Mouse (Mus musculus) left cerebral cortex, postnatal 25 days (tissue): ENCODE data around the gene Rps6ka1. TPM values are rescaled to one million over a fixed set of nuclear protein-coding genes. Genes with fewer than 3 reads are reported as not detected.
"Not testable (repeated sequence)": the region's sequence is repeated elsewhere in the genome, so short reads cannot be mapped to it uniquely, and the experiment has no call there.

Experiments used
- DNase-seq, 2 experiments: peaks; one replicate each; pipeline ENCODE4 v3.0.0; 2022; ENCODE audit warnings: low spot score in 2 of 2, mixed read lengths in 1 of 2
- intact Hi-C: fragments of 180-260 bp; cut with DNase I; formaldehyde crosslinking; loops from one replicate; pipeline ENCODE4 v1.15.1; 2025
- total RNA-seq, 2 experiments: library from RNA; stranded (reverse); gene quantifications; 2 replicates each; pipeline ENCODE4 v1.2.3; 2021

The Rps6ka1 gene
- 10 to 100 TPM; 13.1 to 14.1 TPM for total RNA-seq

DNA sequence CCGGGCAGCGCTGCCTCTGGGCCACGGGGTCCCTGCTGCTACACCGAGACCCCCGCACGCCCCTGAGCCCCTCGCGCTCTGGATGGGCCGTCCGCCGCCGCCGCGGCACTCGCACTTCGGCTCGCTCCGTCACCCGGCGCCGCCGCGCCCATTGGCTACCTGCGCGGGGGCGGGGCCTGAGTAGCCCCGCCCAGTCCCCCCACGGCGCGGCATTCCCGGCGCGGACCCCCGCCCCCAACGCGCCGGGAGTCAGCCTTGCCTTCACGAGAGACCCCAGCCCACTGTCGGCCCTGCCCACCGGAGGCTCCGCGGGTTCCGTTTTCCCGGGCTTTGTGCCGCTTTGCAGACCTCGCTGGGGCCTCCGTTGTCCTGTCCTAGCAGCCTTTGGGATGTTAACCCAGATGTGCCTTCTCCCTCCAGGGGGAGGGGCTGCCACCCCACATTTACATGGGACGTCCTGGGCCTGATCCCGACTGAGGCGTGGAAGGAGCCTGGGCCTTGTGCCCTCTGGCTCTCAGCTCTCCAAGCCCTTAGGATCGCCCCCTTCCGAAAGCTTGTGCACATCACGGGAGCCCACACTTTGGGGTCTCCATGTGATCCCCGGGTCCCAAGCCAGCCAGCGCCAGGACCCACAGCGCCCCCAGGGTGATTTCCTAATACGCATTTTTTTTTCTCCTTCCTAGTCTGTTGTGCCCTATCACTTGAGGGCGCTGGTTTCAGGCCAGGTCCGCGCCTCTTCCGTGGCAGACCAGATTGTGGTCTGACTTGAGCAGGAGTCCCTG is at the start of gene Rps6ka1:
Rps6ka1 (minus strand) TSS at position 126 of the 782 bp plus-strand sequence.
- intact Hi-C loops: no loop called here
- DNase-seq: peak; percentile 62 to 74

DNA sequence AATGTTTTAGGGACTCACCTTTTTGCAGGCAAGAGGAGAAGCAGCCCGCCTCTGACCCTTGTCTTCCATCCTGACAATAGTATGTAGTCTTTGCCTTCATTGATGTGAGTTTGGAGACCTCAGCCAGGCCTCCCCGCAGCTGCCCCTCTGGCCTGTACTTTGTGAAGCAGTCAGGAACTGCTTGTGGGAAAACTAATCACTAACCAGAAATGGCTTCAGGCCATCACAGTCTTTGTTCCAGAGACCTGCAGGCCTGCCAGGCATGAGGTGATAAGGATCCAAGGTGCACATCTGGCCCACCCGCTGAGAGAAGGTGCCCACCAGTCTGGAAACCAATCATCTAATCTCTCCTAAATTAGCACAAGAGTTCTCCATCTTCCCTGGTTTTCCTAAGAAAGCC is 44.2 kb upstream of the Rps6ka1 start:
- intact Hi-C loops: no loop called here
- DNase-seq: no peak

DNA sequence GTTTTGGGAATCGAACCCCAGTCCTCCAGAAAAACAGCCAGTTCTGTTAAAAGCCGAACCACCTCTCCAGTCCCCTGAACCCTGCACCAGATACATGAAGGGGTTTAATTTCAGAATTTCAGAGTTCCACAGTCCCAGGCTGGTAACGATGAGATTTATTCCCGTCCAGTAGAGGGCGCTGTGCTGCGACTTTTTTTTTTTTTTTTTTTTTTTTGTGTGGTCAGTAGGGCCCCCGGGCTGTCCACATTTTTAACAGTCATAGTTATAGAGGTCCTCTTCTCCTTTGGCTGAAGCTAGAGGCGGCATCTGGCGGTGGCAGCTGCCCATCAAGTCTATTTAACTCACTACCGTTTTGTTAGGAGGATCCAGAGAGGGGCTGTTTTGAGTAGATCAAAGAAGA is 43.8 kb upstream of the Rps6ka1 start:
- intact Hi-C loops: no loop called here
- DNase-seq: no peak

DNA sequence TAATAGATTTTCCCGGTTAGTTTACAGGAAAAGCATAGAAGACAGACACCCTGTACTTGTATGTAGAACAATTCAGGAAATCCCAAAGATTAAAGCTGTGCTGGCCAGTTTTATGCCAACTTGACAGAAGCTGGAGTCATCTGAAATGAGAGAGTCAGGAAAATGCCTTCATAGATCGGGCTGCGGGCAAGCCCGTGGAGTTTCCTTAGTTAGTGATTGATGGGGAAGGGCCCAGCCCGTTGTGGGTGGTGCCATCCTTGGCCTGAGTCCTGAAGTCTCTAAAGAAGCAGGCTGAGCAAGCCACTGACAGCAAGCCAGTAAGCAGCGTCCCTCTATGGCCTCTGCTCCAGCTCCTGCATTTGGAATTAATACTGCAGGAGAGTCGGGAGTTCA is 41.7 kb upstream of the Rps6ka1 start:
- intact Hi-C loops: loop anchor here (10.0 kb wide), 1 partner anchor 286 kb away; no protein-coding TSS in a partner anchor
- no peak for DNase-seq

DNA sequence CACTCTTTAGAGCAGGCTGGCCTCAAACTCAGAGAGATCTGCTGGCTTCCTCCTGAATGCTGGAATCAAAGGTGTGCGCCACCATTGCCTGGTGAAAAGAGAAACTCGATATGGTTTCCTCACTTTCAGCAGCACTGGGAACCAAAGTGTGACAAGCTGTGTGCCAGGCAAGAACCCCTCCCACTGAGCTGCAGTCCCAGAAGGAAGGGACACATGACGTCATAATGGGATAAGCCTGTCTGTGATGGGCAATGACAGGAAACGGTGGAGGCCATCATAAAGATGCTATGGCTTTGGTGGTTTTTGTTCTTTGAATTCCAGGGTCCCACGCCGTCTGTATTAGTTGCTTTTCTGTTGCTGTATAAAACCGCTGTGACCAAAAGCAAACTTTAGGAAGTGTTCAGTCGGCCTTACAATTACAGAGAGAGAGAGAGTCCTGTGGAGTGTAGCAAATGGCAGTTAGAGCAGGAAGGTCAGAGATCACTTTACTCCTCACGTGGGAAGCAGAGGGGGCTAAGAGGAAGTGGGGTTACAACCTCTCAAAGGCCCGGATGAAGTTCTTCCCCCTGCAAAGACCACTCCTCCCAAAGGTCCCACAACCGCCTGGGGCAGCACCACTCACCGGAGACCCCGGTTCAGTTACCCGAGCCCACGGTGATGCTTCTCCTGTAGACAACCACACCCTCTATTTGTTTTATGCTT is 41.1 kb upstream of the Rps6ka1 start:
- no peak for DNase-seq
- intact Hi-C loops: loop anchor here (10.0 kb wide), 1 partner anchor 286 kb away; no protein-coding TSS in a partner anchor

DNA sequence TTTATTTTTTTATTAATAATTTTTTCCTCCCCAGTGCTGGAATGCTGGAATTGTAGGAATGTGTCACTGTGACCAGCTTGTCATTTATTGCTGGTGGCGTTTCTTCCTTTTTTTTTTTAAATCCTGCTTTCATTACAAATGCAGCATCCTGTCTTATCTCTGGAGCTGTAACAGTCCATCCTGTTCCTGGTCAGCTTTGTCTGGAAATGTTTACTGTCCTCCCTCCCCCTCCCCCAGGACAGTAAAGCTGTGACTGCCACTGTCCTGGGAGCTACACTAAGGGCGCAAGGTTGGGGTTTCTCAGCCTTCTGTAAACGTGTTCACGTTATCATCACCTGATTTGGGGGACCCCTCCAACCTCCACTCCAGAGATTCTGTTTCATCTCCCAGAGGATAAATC is 37.6 kb upstream of the Rps6ka1 start:
- intact Hi-C loops: loop anchor here (10.0 kb wide), 1 partner anchor 290 kb away; no protein-coding TSS in a partner anchor
- no peak for DNase-seq

DNA sequence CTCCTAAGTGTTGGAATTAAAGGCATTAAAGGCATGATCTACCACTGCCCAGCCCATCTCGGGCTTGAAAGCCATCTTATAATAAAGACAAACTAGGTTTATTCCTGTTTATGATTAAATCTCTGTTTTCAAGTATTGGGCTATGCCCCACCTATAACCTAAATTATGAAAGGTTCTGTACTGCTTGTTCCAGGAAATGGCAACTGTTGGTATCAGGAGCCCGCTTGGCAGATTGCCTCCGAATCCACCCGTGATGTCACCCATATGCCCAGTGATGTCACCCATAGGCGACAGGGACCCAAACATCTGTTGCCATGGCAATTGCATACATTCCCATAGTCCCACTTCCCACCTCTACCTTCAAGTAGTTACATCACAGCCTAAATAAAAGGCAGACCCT is 36.1 kb upstream of the Rps6ka1 start:
- intact Hi-C loops: loop anchor here (10.0 kb wide), 1 partner anchor 291 kb away; no protein-coding TSS in a partner anchor
- DNase-seq: no peak

DNA sequence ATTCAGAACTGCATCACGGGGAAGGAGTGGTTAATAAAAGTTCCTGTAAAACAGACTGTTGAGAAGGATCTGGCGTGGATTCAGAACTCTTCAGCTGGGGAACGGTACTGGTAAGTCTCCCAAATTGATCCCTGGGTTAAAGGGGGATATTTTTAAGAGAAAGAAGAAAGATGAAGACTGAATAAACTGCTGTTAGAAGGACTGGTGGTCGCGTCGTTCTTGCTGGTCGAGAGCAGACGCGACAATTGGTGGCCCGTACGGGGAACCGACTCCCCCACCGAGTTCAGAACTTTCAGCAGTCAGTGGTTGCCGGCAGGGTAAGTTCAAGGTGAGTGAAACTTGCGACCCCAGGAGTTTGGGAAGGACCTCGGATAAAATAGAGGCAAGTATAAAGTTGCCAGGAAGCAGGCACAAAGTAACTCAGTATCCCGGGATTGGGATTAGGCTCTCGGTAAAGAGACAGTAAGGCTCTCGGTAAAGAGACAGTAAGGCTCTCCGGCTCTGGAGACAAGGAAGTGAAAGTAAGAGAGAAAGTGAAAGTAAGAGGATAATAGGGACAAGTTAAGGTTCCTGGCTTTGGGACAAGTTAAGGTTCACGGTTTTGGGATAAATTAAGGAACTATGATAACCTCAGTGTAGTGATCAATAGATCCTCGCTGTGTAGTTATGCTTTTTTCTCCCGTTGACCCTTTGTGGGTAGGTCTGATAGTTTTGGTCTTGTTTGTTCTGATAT is 30.7 kb upstream of the Rps6ka1 start:
- intact Hi-C loops: not testable (repeated sequence)
- peak; percentile 56 to 61 for DNase-seq

DNA sequence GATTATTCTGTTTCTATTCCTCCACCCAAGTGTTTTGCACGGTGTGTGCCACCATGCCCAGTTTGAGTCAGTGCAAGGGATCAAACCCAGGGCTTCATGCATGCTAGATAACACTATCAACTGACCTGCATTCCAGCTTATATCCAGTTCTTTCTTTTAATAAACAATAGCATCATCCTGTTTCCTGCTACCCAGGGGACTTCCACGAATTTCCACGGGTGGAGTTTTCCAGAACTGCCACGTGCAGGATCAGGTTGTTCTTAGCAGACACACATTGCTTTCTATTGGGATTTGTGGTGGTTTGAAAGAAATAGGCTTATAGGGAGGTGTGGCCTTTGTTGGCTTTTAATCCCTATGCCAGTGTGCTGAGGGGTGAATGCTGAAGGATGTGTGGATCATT is 24.4 kb upstream of the Rps6ka1 start:
- intact Hi-C loops: loop anchor here (1.0 to 5.0 kb wide), 3 partner anchors 55 to 240 kb away; partner anchors contain the start of gene Pigv
- DNase-seq: no peak

DNA sequence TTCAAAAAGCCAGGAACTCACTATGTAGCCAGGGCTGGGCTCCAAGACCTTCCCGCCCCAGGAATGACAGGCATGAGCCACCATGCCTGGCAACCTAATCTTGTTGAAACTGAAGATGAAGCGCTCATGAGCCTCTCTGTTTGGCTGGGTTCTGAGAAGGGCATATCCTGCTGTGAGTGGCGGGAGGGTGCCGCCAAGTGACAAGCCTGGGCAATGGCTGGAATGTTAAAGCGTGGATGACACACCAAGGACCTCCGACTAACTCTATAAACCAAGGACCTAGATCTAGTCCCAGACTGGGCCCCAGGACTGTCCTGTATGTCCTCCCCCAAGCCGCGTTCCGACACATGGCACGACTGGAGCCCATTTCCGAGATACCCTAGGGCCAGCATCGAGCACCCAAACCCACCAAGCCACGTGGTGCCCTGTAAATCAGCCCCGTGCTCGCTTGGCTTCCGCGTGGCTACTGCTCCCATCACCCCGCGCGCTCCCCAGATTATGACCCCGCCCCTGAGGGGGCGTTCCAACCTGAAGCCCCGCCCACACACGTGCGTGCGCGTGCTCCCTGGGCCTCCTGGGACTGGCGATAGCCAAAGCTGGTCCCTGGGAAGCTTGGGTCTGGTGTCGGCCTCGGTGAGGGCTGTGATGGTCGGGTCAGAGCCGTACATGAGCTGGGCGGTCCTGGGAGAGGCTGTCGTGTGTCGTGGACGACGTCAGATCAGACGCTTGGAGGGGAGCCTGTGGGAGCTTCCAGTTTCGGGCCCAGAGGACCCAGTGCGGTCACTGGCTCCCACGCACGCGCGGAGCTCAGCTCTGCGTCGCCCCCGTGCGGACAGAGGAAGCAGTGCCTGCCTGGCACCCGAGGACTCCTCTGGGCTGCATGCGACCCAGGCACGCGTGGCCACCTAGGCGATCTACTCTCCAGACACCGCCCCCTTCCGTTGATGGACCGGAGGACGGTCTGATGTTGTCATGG is 22.9 kb upstream of the Rps6ka1 start:
- peak; percentile 96 for DNase-seq
- intact Hi-C loops: loop anchor here (1.0 to 5.0 kb wide), 3 partner anchors 57 to 238 kb away; partner anchors contain the start of gene Pigv

DNA sequence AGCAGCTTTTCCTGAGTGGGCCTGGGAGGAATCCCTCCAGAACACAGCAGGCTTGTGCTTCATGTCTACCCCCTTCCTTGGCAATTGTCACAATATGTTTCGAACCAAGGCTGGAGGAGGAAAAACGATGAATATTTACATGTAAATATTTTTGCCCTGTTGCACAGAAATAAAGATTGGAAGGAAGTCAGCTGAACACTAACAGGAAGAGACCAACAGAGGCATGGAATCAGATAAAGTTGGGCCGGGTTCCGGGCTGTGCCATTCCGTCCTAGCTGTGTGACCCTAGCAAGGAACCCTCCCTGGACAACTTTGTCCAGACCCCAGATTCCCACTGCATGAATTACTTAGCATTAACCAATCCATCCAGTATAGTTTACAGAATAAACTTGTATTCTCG is 20.5 kb upstream of the Rps6ka1 start:
- intact Hi-C loops: no loop called here
- DNase-seq: no peak

DNA sequence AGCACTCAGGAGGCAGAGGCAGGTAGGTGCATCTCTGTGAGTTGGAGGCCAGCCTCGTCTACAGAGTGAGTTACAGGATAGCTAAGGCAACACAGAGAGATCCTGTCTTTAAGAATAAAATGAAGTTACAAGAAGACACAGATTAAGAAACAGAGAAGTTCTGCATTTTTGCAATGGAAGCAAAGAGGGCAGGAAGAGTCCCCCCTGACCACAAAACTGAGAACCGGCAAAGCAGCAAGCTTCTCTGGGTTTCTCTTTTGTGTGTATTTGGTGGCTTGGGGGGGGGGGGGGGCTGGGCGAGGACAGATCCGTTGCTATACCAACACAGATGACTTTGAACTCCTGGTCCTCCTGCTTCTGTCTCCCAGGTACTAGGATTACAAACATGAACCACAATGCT is 19.5 kb upstream of the Rps6ka1 start:
- no peak for DNase-seq
- intact Hi-C loops: no loop called here

DNA sequence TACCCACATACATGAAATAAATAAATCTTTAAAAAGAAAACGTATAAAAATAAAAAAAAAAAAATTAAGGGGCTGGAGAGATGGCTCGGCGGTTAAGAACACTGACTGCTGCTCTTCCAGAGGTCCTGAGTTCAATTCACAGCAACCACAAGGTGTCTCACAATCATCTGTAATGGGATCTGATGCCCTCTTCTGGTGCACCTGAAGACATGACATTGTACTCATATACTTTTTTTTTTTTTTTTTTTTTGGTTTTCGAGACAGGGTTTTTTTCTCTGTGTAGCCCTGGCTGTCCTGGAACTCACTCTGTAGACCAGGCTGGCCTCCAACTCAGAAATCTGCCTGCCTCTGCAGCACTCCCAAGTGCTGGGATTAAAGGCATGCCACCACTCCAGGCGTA is 18.7 kb upstream of the Rps6ka1 start:
- DNase-seq, intact Hi-C loops: not testable (repeated sequence)

DNA sequence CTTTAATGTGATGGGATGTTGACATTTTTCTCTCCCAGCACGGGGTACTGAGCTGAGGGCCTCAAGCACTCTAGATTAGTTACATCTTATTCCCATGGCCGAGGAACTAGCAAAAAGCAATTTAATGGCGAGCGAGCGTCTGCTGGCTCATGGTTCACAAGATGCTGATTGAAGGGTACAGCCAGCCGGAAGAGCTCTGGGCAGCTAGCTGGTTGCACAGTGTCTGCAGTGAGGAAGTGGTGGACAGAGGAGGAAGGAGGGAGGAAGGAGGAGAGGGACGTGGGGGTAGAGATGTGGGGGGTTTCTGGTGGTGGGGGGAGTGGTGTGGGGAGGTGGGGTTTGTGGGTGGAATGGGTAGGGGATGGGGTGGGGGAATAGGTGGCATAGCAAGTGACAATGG is 17.6 kb upstream of the Rps6ka1 start:
- intact Hi-C loops: no loop called here
- DNase-seq: no peak

DNA sequence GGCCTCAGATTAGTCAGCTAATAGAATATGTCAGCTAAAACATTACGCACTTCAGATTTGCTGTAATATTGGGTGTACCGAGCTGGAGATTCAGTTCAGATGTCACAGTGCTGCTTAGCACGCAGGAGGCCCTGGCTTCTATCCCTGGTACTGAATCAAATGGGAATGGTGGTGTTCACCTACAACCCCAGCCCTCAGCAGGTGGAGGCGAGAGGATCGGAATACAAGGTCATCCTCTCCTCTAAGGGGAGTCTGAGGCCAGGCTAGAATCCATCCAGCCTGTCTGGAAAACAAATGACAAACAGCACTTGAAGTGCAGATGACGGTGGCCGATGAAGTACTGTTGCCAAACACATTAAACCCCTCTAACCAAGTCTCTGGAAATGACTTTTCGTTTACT is 16.7 kb upstream of the Rps6ka1 start:
- intact Hi-C loops: no loop called here
- DNase-seq: no peak

DNA sequence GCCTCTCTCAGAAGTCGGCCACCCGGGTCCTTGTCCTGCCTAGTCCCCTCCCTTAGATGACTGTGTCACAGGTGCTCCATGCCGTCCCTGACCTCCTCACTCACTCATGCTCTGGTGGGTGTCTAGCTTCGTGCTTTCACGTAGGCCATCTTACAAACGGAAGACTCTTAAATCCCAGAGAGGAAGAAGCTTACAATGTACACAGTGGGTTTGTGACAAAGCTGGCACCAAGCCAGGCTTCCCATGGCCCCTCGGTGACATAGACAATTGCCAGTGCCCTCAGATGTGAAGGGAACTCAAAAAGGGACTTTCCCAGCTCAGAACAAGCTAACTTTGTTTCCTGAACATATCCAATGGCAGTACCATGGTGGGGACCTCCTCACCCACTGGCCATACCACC is 15.8 kb upstream of the Rps6ka1 start:
- intact Hi-C loops: no loop called here
- DNase-seq: no peak

DNA sequence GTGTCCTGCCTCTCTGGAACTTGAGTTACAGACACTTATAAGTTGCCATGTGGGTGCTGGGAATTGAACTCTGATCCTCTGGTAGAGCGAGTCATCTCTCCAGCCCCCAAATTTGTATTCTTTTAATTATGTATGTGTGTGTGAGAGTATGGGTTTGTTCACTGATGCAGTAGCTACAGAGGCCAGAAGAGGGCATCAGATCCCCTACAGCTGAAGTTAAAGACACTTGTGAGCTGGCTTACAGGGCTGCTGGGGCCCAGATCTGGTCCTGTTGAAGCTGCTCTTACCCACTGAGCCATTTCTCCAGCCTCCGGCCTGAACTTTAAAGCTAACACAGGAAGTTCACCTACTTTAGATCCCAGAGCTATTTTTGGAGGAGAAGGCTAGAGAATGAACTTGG is 14.9 kb upstream of the Rps6ka1 start:
- intact Hi-C loops: no loop called here
- no peak for DNase-seq

DNA sequence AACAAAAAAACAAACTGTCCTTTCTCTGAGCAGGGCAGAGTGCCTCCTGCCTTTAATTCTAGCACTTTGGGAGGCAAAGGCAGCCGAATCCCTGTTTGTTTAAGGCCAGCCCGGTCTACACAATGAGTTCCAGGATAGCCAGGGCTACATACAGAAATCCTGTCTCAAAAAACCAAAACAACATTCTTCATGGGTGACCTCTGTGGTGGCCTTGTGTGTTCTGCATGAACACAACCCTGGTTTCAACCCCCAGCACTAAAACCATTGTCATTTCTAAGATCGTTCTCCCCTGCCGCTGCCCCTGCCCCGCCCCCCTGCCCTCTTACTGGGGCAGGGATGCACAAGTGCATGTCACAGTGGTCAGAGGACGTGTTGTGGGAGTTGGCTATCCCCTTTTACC is 13.3 kb upstream of the Rps6ka1 start:
- intact Hi-C loops: no loop called here
- no peak for DNase-seq

DNA sequence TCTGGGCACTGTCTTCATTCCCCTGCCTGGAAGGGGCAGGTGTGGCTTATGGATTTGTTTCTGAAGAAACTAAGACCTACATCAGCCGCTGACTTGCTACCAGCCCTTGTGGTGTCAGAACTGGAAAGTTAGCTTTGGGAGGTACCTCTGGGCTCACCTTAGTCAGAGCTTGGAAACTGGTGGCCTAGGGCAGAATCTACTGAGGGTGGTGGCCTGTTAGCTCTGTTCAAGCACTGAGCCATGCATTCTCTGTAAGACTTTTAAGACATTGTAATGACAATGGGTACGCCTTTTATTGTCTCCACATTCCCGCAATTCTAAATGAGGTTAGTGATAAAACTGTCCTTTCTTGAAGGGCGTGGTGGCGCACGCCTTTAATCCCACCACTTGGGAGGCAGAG is 12.8 kb upstream of the Rps6ka1 start:
- no peak for DNase-seq
- intact Hi-C loops: no loop called here
